Mouse (Mus musculus) heart, adult 10 weeks (tissue): Measurements from ENCODE around the gene Parvb. TPM values are rescaled to one million over a fixed set of nuclear protein-coding genes. Genes with fewer than 3 reads are reported as not detected.

ENCODE experiments used
- polyA plus RNA-seq: library from polyadenylated mRNA; stranded (reverse); fragments of 350-450 nt; fragmentation: Illumina TruSeq; extraction: RNeasy Lipid Tissue Mini Kit (QIAGEN cat#74804); gene quantifications from one replicate; pipeline ENCODE4 v1.2.3, GENCODE M21; 2014; ENCODE audit warnings: low read depth, low replicate concordance

The Parvb gene
- 56.5 TPM for polyA plus RNA-seq

DNA sequence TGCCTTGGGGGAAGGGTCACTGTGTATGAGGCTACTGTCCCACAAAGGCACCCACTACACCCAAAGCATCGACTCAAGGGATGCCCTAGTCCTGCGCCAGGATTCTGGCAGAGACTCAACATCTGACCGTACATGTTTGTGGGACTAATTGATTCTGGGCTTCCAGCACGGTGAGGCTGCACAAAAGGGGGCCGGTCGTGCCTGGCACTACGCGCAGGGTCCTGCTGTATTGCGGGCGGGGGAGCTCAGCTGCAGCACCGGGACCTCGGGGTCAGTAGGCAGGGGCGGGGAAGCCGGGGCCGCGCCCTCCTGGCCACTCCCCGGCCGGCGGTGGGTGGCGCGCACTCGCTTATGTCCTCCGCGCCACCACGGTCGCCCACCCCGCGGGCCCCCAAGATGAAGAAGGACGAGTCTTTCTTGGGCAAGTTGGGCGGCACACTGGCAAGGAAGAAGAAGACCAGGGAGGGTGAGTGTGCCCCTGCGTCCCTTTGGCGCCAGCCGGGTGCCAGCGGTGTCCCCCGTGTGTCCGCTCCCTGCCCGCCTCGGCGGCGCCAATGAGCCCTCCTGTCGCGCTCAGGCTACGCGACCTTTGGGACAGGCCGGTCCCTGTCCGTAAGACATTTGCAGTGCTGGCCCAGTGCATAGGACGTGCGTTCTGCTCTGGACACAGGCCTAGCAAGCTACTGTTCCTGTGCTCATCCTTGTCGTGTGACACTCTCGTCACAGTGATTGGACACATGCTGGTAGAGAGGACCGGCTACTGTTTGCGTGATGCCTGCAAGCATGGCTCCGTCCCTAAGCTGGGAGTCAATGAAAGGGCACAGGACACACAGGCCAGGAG lies at the start of gene Parvb:
Parvb (plus strand) TSS at position 323 of the 841 bp plus-strand sequence.

DNA sequence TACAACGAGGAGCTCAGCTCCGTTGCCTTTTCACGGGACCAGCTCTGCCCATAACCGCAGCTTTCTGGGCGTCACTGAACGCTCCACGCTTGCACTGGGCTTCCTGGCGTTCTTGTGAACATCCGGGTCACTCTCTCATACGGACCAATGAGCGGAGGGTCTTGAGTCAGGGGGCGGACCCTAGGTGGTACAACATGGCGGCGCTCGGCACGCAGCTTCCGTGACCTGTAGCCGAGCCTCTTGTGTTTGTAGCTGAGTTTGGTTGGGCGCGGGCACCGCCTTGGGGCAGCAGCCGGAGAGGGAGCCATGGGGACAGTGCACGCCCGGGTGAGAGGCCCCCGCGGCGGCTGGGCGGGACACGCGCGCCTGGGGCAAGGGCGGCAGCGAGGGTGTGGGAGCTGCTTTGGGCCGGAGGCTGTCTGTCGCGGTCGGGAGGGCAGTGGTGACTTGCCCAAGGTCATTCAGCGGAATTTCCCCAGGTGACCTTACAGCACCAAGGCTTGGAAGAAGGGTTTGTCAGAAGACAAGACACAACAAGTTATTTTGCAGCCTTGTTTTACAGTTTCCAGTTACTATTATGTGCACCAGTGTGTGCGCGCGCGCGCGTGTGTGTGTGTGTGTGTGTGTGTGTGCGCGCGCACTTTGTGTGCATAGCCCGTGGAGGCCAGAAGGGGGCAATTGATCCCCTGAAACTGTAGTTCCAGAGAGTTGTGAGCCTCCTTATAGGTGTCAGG lies 39.6 kb upstream of the Parvb start, which contains the start of gene Samm50:
Samm50 (plus strand) TSS at position 184 of the 734 bp plus-strand sequence.

DNA sequence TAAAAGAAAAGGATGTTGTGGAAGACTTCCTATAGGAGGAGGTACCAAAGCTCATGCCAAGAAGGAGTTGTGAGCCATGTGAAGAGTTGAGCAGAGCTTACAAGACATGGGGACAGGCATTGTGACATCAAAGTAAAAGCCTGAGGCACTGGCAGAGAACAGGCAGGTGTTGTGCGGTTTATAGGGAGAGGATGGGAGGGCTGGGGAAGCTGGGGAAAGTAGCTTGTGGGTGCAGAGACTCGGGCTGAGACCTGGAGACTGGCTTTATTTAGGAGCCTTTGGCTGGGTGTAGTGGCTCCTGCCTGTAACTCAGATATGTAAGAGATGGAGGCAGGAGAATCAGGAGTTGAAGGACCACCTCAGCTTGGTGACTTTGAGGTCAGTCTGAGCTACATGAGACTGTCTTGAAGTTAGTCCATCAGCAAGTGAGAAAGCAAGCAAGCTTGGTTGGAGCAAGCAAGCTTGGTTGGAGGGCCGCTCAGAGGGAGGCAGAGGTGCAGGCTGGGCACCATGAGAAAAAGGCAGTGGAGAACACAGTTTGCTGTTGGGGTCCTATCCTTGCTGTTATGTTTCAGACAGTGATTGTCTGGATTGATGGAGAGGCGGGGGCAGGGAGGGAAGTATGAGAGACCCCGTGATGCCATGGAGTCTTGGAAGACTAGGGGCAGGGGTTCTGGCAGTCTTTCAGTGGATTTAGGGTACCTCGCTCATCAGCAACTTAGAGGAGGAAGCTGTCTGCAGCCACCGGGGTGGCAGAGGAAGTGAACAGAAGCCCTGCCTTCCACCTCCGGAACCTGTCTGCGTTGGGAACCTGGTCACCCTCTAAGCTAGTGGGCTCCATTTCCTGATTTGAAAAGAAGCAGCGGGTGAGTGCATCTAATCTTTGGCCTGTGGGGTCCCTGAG lies 92.4 kb downstream of the Parvb start, which contains the start of gene Parvg:
Parvg (plus strand) TSS at position 61 of the 904 bp plus-strand sequence.

Other genes starting within 250 kb of the Parvb start
- gene Efcab6, start 166.7 kb upstream of the Parvb start, polyA plus RNA-seq = not detected
- gene Sult4a1, start 126.3 kb upstream of the Parvb start, polyA plus RNA-seq = 0.24 TPM
- gene Pnpla5, start 108.9 kb upstream of the Parvb start, polyA plus RNA-seq = not detected
- gene Pnpla3, start 64.2 kb upstream of the Parvb start, polyA plus RNA-seq = 5.9 TPM
- 204 TPM for gene Samm50, start 39.8 kb upstream of the Parvb start, polyA plus RNA-seq
- 1.0 TPM for gene Parvg, start 92.0 kb downstream of the Parvb start, polyA plus RNA-seq
- 0.39 TPM for gene Shisal1, start 215.1 kb downstream of the Parvb start, polyA plus RNA-seq